Mouse (Mus musculus) CD4-positive naive resting alpha-beta T cell, adult 76 days (primary cell): ENCODE measurements around the gene Dusp11. TPM values are rescaled to one million over a fixed set of nuclear protein-coding genes. Genes with fewer than 3 reads are reported as not detected.

Experiments used
- total RNA-seq: library from RNA; stranded (reverse); gene quantifications from one replicate; pipeline ENCODE4 v1.2.4, GENCODE M21; 2023

The Dusp11 gene
- 245 TPM for total RNA-seq

GRCm38 (mm10) chr6:85961101-85962091 lies at the start of gene Dusp11:
Dusp11 (minus strand) TSS chr6:85961667.

GRCm38 (mm10) chr6:85915539-85916513 lies 45.6 kb downstream of the Dusp11 start, which contains the start of gene Nat8f1:
Nat8f1 (minus strand) TSS chr6:85915687.

GRCm38 (mm10) chr6:85911587-85911986 lies 49.9 kb downstream of the Dusp11 start, which contains the start of gene Tprkb:
Tprkb (plus strand) TSS chr6:85911865.

GRCm38 (mm10) chr6:85904642-85905061 lies 56.8 kb downstream of the Dusp11 start, which contains the start of gene Nat8f4:
Nat8f4 (minus strand) TSS chr6:85904884.

Other genes starting within 250 kb of the Dusp11 start
- gene Nat8f7, start 248.5 kb downstream of the Dusp11 start, total RNA-seq, result not detected
- gene Nat8f3, start 195.9 kb downstream of the Dusp11 start, total RNA-seq, result not detected
- gene Nat8f6, start 140.7 kb downstream of the Dusp11 start, total RNA-seq, result not detected
- not detected for gene Nat8f5, start 140.7 kb downstream of the Dusp11 start, total RNA-seq
- gene Nat8, start 129.6 kb downstream of the Dusp11 start, total RNA-seq, result not detected
- gene Nat8f2, start 92.5 kb downstream of the Dusp11 start, total RNA-seq, result 0.56 TPM
- 3.4 TPM for gene Nat8f4, start 56.8 kb downstream of the Dusp11 start, total RNA-seq
- 22.9 TPM for gene Tprkb, start 49.8 kb downstream of the Dusp11 start, total RNA-seq
- gene Nat8f1, start 46.0 kb downstream of the Dusp11 start, total RNA-seq, result 2.2 TPM
- gene Figla, start 54.5 kb upstream of the Dusp11 start, total RNA-seq, result not detected
- gene Add2, start 67.0 kb upstream of the Dusp11 start, total RNA-seq, result 1.6 TPM
- gene Tgfa, start 233.6 kb upstream of the Dusp11 start, total RNA-seq, result not detected